Mouse (Mus musculus): Measurements from ENCODE around the gene Tmsb4x.

Gene Tmsb4x

DNA sequence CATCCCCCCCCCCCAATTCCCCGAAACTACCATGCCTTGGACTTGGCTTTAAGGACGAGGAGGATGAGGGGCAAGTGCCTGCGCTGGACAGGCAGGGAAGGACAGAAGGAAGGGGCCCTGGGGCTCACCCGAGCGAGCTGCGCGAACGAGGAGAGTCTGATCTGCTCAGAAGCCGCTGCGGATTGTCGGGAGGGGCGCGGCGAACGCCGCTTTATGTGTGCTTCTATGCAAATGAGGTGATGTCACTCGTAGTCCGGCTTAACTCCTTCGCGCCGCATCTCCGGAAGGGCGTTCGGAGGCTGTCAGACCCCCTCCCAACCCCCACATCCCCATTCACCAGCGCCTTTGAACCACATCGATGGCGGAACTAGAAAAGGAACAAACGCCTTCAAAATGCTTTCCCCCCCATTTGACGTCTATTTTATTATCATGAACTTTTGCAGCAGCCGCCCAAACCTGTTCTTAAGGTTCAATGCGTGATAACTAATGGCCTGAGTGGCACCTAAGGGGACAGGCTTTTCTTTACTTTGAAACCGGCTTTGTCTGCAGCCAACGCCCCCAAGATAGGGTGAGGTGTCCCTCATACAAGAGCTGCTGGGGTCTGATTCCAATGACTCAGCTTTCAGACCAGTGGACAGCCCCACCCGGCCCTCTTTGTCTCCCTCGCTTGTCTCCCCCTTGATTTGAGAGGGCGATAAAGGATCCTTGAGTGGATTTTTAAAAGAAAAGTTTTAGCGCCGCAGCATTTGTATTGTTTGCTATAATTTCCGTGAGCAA, at the start of gene Tmsb4x:
TSS of gene Tmsb4x (minus strand) at position 338 of the 777 bp plus-strand sequence.
- peak; percentile 74 for DNase-seq (ENCODE audit: low read depth, low spot score)

DNA sequence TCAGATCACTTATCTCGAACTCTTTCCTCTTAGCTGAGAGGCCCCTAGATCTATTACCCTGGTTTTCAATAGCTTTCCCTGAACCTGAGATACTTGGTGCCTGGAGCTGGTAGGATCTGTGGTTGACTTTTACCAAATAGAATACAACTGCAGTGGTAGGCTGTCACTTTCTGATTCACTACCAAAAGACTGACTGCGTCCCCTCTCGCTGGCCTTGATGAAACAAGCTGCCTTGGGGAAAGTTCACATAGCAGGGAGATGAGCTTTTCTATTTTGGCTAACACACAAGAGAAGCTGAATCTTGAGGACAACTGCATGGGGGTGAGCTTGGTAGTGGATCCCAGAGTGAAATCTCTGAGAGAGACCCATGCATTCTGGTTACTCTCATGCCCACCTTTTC, 32.6 kb upstream of the Tmsb4x start:
- no peak for DNase-seq (ENCODE audit: low read depth, low spot score)

DNA sequence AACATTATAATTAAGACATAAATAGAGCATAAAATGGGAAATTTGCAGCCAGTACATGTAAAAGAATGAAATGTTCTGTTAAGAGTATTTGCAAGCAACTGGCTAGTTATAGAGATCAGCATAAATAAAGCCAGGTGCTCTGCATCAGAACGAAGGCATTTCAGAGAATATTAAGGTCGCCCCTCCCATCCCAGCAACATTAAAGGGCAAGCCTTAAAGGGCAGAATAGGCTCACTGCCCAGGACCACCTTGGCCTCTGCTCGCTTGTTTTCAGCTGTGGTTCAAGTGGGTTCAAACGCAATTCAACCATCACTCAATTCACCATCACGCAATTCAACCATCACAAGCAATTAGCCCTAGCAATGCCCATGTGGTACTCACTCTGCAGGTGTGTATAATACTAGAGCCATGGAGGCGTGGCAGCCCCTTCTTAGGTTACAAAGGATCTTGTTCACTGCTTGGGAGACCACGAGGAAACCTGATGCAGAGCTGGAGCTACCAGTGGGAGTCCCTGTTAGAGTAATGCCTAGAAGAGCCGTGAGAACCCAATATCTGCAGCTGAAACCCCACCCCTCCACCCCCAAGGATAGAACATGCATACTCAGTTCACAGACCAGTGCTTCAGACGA, 30.3 kb upstream of the Tmsb4x start:
- DNase-seq (ENCODE audit: low read depth, low spot score): peak; percentile 48

DNA sequence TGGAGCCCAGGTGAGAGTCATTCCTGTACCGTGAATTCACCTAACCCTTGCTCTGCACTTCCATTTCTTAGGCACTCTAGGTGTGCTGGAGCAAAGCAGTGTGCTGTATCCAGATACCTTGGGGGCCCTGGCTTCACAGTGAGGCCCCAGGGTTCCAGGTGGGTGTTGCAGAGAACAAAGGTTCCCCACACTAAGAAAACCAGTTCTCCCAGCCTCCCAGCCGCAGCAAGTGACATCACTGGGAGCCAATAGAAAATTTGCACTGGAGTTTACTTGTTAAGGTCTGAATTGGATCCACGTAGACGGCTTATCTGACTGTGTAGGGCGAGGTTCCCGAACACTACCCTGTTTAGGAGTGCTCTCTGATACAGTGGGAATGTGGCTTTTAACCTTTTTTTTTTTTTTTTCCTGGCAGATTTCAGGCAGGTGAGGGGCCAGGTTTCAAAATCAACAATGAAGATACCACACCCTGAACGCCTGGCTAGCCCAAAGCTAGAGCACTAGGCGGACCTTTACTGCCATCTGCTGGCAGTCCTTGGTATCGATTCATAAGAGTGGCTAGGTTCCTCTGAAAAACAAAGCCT, 24.1 kb upstream of the Tmsb4x start:
- peak; percentile 67 for DNase-seq (ENCODE audit: low read depth, low spot score)

DNA sequence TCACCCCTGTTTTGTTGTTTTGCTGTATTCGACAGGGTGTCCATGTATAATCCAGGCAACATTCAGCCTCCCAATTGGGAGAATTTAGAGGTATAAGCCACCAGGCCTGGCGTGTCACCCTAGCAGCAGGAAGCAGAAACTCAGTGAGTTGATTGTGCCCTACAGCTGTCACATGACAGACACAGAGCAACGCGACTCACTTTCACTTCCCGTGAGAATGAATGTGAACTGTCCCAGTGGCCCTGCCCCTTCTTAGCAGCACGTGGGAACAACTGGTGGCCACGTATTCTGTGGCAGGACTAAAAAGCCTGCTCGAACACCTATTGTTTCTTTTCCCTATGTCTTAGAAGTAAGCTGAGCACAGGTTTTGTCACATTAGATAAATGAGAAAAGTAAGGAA, 22.0 kb upstream of the Tmsb4x start:
- DNase-seq (ENCODE audit: low read depth, low spot score): no peak

DNA sequence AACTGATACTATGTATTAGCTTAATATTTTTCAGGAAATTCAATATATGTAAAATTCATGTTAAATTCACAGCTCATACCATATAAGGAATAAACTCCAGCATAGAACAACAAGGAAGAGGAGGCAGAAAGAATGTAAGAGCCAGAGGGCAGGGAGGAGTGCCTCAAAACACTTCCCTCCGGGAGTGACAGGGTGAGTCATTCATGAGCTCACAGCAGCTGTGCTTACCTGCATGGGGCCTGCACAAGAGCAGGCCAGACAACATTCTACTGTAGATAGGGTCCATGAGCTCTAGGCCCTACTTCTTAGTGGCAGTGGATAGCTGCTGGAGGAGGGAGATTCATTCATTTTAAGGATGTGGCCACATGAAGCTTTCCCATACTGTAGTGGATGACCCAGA, 20.7 kb upstream of the Tmsb4x start:
- DNase-seq (ENCODE audit: low read depth, low spot score): no peak

DNA sequence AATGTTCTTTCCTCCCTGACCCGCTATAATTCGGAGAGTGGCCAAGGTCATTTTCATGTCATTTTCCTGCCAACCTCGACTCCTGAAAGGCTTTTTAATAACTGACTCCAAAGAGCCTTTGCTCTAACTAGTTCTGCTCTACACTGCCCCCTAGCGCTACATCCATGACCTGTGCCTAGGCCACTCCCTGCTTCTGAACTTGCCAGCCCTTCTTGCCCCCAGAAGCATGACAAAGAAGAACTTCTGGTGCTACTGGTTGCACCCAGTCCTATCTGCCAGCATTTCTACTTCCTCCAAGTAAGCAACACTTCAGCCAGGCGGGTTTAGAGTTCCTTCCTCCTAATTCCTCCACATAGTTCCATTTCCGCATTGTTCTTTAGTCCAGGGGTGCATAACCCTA, 20.1 kb upstream of the Tmsb4x start:
- no peak for DNase-seq (ENCODE audit: low read depth, low spot score)

DNA sequence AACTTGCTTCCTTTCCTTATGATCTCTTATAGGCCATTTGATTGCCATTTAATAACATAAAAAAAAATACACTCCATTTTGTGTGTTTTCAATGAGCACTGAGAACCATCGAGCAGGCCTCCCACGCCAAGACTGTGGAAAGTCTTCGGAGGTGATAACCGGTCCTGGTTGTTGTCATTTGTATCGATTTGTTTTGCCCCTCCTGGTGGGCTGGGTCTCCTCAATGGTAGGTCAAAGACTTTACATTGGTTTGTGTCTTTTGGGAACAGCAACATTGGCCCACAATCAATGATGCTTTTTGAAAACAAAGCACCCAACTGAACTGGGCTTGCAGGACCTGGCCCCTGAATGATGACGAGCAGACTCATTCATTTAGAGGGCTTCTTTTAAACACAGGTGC, 18.6 kb upstream of the Tmsb4x start:
- no peak for DNase-seq (ENCODE audit: low read depth, low spot score)

DNA sequence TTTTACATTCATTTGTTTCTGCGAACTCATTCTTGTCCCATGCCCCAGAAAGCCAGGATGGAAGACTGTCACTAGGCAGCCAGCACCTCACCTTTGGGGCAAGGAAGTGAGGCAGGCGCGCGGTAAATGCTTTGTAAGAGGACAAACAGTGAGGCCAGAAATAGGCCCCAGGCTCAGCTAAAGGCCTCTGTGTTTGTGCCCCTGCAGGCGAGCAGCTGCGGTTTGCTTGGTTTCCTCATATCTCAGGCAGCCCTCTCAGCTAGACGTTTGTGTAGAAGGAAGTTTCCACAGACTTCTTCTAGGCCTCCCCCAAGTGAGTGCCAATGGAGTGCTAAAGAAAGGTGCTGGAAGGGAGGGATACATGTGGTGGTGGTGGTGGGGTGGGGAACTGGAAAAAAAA, 18.0 kb upstream of the Tmsb4x start:
- DNase-seq (ENCODE audit: low read depth, low spot score): no peak

DNA sequence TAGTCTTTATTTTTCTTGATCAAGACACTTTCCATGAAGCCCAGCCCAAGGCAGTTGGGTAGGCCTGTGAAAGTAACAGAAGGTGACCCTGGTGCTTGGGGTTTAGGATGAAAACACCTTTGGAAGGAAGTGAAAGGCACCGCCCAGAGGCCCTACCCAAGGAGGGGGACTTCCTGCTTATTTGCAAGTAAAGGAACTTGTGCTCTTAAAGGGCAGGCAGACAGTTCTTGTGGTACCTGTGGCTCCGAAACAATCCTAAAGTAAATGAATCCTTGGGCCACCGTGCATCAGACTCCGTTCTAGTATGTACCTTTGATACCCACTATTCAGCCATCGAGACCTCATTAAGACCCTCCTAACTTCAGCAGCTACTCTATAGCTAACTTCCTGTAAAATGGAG, 17.5 kb upstream of the Tmsb4x start:
- DNase-seq (ENCODE audit: low read depth, low spot score): no peak

DNA sequence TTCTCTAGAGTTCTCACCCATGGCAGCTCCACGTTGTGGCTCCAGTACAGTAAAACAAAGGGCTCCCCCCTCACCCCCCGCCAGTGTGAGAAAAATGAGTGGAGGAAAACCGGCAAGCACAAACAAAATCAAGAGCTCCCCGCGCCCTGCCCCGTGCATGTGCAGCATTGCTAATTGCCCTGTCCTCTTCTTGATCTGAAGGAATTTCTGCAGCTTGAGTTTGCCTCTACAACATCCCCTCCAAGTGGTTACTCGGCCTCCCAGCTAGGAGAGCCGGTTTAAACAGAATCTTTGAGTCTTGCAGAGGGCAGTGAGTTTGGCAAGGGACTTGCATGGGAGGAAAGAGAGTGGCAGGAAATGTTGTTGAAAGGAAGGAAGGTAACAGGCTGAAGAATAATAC, 3.6 kb upstream of the Tmsb4x start:
- DNase-seq (ENCODE audit: low read depth, low spot score): no peak

DNA sequence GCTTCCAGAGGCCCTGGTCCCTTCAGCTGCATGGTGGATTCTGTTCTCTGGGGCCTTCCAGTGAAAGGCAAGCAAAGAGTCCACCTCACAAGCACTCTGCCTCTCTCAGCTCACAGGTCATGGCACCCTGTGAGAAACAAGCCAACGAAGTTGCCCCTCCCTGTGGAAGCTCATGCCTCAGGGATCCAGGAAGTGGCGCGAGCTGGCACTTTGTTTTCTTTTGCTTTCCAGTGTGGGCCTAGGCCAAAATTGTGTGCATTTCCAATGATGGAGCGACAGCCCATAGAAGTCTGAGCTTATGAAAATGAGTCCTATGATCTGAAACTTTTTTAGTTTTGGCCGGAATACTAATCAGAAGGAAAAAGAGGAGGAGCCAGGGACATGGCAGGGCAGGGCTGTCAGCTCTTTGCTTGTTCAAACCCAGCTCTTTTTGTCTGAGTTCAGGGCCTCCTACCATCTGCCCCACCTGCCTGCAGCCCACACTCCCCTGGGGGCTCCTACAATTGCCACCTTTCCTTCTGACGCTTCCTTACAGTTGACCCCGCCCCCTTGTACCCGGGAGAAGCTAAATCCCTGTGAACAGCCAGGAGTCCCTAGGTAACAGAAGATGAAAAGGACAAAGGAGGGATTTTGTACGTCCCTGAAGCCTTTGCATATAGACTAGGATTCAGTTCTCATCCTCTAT, 2.9 kb upstream of the Tmsb4x start:
- no peak for DNase-seq (ENCODE audit: low read depth, low spot score)

DNA sequence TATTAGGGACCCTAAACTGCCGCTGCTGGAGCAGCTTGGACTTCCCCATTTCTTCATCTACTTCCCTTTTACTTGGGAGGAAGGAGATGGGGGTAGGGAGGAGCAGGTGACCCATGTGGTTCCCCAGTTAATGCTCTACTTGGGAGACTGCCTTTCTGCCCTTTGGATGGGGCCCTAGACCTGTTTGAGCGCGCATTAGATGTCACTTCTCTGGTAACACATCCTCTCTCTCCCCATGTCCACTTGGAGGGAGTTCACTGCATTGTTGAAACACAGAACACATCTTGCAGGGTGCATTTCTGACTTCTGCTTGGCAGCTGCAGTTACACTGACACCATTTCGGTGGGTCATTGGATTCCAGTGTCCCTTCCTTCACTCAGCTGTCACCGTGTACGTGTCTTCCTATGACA, 1.2 kb upstream of the Tmsb4x start:
- no peak for DNase-seq (ENCODE audit: low read depth, low spot score)

DNA sequence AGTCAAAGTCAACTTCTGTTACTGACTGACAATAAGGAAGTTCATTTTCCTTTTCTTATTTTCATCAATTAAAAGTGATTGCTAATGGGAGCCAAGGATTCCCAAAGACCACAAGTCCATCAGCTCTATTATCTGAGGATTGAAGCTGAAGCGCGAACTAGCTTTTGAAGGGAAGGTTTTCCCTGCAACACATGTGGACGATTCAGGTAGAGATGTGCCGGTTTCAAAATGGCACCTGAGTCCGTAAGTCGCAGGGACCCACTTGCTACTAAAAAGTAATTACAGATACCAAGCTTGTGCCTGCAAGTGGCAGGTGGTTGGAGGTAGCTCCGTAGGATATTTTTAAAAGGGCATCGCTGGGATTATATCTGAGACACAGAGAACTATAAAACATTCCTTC, 713 bp upstream of the Tmsb4x start:
- DNase-seq (ENCODE audit: low read depth, low spot score): no peak

DNA sequence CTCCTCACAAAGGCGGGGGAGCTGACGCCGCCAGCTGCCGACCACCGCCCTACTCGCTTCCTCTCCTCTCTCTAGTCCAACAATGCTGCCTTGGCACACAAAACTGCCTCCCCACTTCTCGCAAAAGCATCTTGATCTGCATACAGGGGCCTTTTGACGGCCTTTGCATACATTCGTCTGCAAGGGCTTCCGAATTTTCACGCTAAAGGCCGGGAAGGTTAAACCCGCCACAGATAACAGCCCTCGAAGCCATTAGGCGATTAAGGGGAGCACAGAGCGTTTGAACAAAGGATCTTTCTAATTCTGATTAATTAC, 652 bp downstream of the Tmsb4x start:
- no peak for DNase-seq (ENCODE audit: low read depth, low spot score)

DNA sequence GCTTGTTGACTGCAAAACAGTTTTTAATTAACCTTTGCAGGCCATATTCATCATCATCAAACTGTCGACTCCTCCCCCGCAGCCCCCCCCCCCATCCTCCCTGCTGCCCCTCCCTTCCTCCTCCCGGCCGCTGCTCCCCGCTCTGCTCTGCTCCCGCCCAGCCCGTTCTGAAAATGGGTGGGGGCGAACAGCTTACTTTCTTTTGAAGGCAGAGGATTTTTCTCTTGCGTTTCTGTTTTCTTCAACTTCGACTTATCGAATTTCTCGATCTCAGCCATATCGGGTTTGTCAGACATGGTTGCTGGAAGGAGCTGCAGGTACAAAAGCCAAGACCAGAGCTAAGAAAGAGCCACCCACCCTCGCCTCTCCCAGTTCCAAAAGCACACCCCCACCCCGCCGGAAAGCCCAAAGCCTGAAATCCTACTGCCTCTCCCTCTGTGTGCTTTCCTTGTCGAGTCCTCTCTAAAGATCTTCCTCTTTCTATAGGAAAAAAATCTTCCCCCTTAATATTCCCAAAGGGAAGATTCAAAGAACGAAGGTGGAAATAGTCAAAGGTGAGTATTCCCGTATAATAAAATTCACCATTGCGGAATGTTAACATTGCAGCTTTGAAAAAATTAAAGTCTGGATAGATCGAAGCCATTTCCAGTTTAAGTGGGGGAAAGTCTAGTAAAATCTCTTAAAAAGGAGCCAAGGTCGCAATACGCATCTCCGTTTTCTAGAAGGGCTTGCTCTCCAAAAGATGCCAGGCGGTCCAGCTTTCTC, 1.2 kb downstream of the Tmsb4x start:
- no peak for DNase-seq (ENCODE audit: low read depth, low spot score)

DNA sequence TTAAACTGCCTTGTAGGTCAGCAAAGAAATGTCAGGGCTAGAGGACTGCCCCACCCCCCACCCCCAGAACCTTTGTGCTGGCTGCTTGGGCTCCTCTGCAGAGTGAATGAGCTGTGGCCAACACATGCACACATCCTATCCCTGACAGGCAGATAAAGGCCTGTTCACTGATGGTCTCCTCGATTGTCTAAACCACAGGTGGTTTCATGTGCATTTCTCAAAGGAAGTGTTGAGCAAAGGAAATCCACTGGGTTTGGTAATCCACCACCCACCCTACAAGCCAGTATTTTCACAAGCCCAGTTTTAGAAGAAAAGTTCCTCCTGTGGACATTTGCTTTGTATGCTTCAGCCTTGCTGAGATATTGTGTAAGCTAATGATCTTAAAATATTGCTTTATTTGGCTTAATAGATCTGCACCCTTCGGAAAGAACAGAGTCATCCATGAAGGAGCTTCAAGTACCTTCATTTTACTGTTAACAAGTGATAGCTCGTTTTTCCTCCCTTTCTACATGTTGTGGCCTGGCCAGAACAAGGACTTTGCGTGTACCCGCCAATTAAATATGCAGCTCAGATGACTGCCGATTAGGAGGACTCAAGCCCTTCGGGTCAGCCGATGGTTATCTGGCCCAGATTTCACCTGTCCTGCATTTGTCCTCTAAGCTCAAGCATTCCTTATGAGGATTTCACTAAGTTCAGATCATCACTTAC, 3.1 kb downstream of the Tmsb4x start:
- no peak for DNase-seq (ENCODE audit: low read depth, low spot score)

DNA sequence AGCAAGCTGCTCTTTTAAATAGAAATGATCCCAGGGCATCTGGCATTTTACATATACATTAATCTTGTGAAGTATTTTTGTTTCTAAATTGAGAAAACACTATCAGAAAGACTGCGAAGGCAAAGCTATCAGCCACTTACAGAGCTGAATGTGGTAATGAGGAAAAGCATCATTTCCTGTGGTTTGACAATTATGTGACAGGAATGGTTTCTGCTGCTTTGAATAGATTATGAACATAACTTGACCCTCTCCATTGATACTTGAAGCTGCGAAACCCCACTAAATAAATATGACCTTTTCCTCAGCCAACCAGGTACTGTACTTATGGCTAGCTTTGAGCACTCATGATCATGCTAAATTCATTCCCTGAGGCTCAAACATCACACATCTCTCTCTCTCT, 7.8 kb downstream of the Tmsb4x start:
- DNase-seq (ENCODE audit: low read depth, low spot score): no peak

DNA sequence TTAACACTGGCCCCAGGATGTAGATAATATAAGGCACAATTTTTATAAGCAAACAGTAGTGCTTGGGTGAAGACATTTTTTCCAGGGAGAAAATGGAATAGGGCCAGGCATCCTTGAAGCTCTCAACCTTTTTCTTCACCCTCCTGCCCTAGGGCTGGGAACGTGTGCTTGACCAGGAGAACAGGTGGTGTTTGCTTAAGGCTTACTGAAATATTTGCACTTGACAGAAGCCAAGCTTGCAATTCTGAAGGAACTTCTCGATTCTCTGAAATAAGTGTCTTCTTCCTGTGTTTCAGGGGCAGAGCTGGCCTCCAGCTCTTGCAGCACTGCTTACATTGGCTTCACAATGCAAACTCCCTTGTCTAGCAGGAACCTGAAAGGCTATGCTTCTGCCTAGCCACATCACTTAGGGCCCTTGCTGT, 13.9 kb downstream of the Tmsb4x start:
- no peak for DNase-seq (ENCODE audit: low read depth, low spot score)

DNA sequence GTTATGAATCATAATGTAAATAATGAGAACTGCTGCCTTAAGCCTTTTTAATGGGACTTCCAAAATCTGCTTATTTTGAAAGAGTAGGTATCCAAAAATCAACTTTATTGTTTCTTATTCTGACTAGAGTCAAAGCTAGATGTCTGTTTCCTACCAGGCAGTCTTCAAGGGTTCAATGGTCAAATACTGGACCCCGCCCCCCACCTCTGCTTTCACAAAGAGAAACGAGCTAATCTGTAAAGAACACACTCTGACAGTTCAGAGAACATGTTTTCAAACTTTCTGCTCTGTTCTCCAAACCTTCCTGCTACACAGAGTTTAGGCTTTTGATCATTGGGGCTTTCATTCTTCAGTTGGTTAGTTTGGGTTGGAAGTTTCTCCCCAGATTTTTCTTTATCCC, 22.8 kb downstream of the Tmsb4x start:
- DNase-seq (ENCODE audit: low read depth, low spot score): no peak

DNA sequence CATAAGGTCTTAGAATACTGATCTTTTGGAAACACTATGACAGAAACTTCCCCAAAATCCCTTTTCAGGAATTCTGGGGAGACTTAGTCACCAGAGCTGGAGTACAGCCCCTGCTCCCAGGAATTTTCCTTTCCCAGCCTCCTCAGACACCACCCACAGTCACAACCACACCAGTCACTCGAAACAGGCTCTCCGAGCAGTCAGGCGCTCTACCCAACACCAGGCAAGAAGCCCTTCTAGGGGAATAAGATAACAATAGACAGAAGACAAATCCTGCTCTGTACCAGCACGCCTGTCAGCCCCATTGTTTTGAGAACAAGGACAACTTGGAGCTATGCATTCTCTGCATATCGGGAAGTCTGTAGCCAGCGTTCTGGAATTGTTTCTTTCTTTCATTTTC, 25.6 kb downstream of the Tmsb4x start:
- no peak for DNase-seq (ENCODE audit: low read depth, low spot score)
